Mouse (Mus musculus) heart, embryonic 11.5 days (tissue): ENCODE measurements at regions not wholly inside any gene's neighbourhood (a gene's known extent, or its start where the extent isn't known, plus 50 kb on each side); places are given as distances from the start of the nearest gene placed in this dataset.

ENCODE experiments used
- ATAC-seq: fragments of 200-750 bp; cut with Nextera tagmentation; replicated peaks from 2 replicates; pipeline ENCODE4 v1.8.0; 2017; ENCODE audit warnings: moderate library complexity; ENCODE audit not compliant: insufficient number of reproducible peaks, low FRiP score, low TSS enrichment
- H3K27ac ChIP-seq: fragments of 300-500 bp; sonication (generic); 2 replicates; pipeline ENCODE4 v1.5.1; 2014; ENCODE audit warnings: mild to moderate bottlenecking, low read depth, low read length
- H3K27me3 ChIP-seq: fragments of 300-500 bp; sonication (generic); 2 replicates; pipeline ENCODE4 v1.6.1; 2014; ENCODE audit warnings: mild to moderate bottlenecking, low read length, mixed read lengths; ENCODE audit not compliant: control insufficient read depth, insufficient read depth
- H3K36me3 ChIP-seq: fragments of 300-500 bp; sonication (generic); 2 replicates; pipeline ENCODE4 v1.6.1; 2014; ENCODE audit warnings: mild to moderate bottlenecking, low read length, moderate library complexity, mixed read lengths; ENCODE audit not compliant: control insufficient read depth, insufficient read depth
- H3K4me1 ChIP-seq: fragments of 300-500 bp; sonication (generic); 2 replicates; pipeline ENCODE4 v1.6.1; 2014; ENCODE audit warnings: low read length; ENCODE audit not compliant: control insufficient read depth, insufficient read depth
- H3K4me2 ChIP-seq: fragments of 300-500 bp; sonication (generic); 2 replicates; pipeline ENCODE4 v1.6.1; 2014; ENCODE audit warnings: mild to moderate bottlenecking, moderate library complexity
- H3K4me3 ChIP-seq: fragments of 300-500 bp; sonication (generic); 2 replicates; pipeline ENCODE4 v1.5.1; 2014; ENCODE audit warnings: low read depth, low read length
- H3K9ac ChIP-seq: fragments of 300-500 bp; sonication (generic); 2 replicates; pipeline ENCODE4 v1.6.1; 2014; ENCODE audit warnings: mild to moderate bottlenecking, low read depth, low read length, moderate library complexity
- H3K9me3 ChIP-seq: fragments of 300-500 bp; sonication (generic); replicated peaks from 2 replicates; pipeline ENCODE4 v1.6.1; 2016; ENCODE audit warnings: low read length; ENCODE audit not compliant: control insufficient read depth
- WGBS: fragments of 180-500 bp; shearing (Covaris S2); extraction: QIAGEN DNeasy Blood & Tissue Kit; methylation state at CpG from one replicate; pipeline ENCODE4 v1.1.7; 2014; ENCODE audit not compliant: insufficient replicate concordance; 5-methylcytosine and 5-hydroxymethylcytosine counted together

DNA sequence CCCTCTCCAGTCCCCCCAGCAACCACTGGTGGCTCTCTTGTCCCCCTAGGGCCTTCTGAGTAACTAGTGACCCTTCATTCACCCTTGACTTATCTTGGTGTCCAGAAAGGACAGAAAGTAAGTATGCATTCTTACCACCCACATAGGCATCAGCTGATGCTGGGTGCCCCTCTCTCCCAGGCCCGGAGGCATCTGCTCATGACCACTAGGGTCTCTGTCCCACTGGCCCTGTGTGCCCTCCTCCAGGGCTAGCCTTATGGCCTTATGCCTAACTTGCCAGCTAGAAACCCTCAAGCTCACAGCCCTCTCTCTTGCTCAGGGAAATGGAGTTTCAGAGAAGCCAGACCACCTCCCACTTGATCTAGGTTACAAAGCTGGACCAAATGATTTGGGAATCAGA is 89.2 kb upstream of the Unc5b start:
- no peaks in the 10 kb centered on the region for H3K27me3 ChIP-seq
- H3K27ac ChIP-seq: 0 out of 2 replicates have a peak overlapping the region, but pooled peaks have one; percentile 6
- H3K4me1 ChIP-seq: peaks cover 33% of the 10 kb centered on the region
- H3K4me2 ChIP-seq: no peak overlapping the region
- no peak for ATAC-seq
- H3K4me3 ChIP-seq: no peak overlapping the region
- no peak overlapping the region for H3K9ac ChIP-seq
- no peaks in the 10 kb centered on the region for H3K36me3 ChIP-seq
- H3K9me3 ChIP-seq: no peaks in the 10 kb centered on the region
- WGBS: 74% methylated on average over 1 of the region's 1 CpGs

DNA sequence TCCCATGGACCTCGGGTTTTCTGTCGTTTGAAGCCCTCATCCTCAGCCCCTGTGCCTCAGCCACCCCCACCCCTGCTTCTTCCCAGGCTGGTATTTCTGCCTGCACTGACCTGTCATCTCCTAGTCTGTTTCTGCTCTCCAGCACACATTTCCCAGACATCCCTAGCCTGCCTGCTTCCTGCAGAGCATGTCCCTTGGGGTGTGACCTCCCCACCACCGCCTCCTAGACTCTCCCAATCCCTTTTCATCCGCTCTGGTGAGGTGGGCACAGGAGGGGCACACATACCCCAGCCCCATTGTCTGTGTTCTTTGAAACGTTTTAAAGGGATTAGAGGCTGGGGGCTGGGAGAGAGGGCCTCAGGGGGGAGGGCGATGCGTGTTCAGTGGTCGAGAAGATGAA is 86.6 kb upstream of the Unc5b start:
- Histone ChIP-seq H3K27ac (peak overlapping the region; percentile 51; the same call in 1 of the 2 replicates), H3K36me3 (no peaks in the 10 kb centered on the region), H3K4me2 (peak overlapping the region; percentile 29), H3K27me3 (0 out of 2 replicates have a peak, but pooled peaks cover 2% of the 10 kb centered on the region), H3K9me3 (no peaks in the 10 kb centered on the region), H3K4me1 (peaks cover 26% of the 10 kb centered on the region), H3K9ac (no peak overlapping the region), H3K4me3 (no peak overlapping the region)
- ATAC-seq: peak; percentile 36; the same call in 1 of the 2 replicates
- WGBS: 16% methylated on average over 8 of the region's 8 CpGs

DNA sequence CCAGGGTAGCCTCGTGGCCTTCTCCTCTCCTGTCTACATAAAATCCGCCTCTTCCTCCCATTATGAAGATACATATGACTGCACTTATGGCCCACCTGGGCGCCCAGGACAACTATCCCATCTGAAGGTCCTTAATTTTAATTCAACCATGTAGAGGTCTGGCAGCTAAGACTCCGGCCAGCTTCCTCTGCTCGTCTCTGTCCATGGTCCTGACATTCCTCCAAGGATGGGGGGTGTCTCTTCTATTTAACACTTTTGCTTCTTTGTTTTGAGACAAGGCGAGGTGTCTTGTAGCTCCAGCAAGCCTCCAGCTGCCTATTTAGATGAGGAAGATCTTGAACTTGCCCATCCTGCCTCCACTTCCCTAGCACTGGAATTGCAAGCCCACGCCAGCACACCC is 83.0 kb upstream of the Unc5b start:
- H3K27ac ChIP-seq: no peak overlapping the region
- peaks cover 2% of the 10 kb centered on the region; the same call in 1 of the 2 replicates for H3K27me3 ChIP-seq
- H3K4me2 ChIP-seq: no peak overlapping the region
- H3K9ac ChIP-seq: no peak overlapping the region
- no peak overlapping the region for H3K4me3 ChIP-seq
- no peaks in the 10 kb centered on the region for H3K9me3 ChIP-seq
- H3K36me3 ChIP-seq: no peaks in the 10 kb centered on the region
- WGBS: 26% methylated on average over 7 of the region's 7 CpGs
- peaks cover 17% of the 10 kb centered on the region for H3K4me1 ChIP-seq
- no peak for ATAC-seq

DNA sequence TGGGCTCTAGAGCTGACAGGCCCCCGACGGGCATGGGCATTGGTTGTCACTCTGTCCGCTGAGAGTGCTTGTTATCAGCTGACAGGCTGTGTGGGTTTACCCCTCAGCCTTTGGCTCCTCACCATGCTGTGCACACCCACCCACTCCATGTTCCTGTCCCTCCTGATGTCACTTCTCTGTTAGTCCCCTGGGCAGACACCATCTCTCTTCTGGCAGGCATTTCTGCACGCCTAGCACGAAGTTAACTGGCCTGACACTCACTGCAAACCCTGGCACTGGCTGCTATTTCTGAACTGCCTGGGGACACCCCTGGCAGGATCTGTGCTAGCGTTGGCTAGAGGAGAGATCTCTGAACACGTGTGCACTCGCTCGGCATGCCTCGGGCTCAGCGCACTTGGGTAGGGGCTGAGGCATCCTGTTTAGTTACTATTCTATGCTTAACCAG is 82.1 kb upstream of the Unc5b start:
- H3K4me1 ChIP-seq: peaks cover 15% of the 10 kb centered on the region
- no peaks in the 10 kb centered on the region for H3K9me3 ChIP-seq
- H3K36me3 ChIP-seq: no peaks in the 10 kb centered on the region
- H3K9ac ChIP-seq: no peak overlapping the region
- H3K4me2 ChIP-seq: no peak overlapping the region
- peaks cover 2% of the 10 kb centered on the region; the same call in 1 of the 2 replicates for H3K27me3 ChIP-seq
- 73% methylated on average over 11 of the region's 11 CpGs for WGBS
- ATAC-seq: no peak
- no peak overlapping the region for H3K4me3 ChIP-seq
- no peak overlapping the region for H3K27ac ChIP-seq

DNA sequence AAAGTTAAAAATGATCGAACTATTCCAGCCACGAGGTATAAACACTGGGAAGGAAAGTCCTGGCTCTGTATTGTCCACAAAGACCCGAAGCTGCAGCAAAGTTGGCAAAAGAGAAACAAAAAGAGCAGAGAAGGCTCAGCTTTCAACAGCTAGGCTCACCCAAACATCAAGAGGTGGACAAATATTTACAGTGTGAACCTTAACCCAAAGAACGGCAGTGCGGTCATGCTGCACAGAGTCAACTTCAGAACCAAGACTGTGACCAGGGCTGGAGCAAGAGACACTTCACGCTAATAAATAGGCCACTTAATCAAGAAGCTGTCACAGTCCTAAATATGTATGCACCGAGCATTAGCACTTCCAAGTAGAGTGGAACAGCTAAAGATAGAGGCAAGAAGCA is 73.0 kb upstream of the Unc5b start:
- Histone ChIP-seq H3K4me3 (no peak overlapping the region), H3K4me1 (no peaks in the 10 kb centered on the region), H3K4me2 (no peak overlapping the region), H3K36me3 (no peaks in the 10 kb centered on the region), H3K27ac (no peak overlapping the region), H3K9me3 (no peaks in the 10 kb centered on the region), H3K27me3 (no peaks in the 10 kb centered on the region), H3K9ac (no peak overlapping the region)
- ATAC-seq: no peak
- 71% methylated on average over 7 of the region's 7 CpGs for WGBS

DNA sequence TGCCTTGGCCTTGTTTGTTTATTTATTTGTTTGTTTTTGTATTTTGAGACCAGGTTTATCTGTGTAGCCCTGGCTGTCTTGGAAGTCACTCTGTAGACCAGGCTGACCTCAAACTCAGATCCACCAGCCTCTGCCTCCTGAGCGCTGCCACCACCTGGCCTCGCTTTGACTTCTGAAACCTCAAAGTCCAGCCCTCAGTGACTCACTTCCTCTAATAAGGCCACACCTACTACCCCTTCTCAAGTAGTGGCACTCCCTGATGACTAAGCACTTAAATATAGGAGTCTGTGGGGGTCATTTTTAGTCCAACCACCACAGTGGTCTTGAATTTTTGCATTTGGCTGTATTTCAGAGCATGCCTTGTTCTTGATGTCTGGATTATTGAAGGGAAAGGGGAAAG is 69.6 kb upstream of the Unc5b start:
- 83% methylated on average over 2 of the region's 2 CpGs for WGBS
- Histone ChIP-seq H3K4me1 (no peaks in the 10 kb centered on the region), H3K4me3 (no peak overlapping the region), H3K9me3 (no peaks in the 10 kb centered on the region), H3K27ac (no peak overlapping the region), H3K4me2 (no peak overlapping the region), H3K9ac (no peak overlapping the region), H3K27me3 (no peaks in the 10 kb centered on the region), H3K36me3 (no peaks in the 10 kb centered on the region)
- no peak for ATAC-seq

DNA sequence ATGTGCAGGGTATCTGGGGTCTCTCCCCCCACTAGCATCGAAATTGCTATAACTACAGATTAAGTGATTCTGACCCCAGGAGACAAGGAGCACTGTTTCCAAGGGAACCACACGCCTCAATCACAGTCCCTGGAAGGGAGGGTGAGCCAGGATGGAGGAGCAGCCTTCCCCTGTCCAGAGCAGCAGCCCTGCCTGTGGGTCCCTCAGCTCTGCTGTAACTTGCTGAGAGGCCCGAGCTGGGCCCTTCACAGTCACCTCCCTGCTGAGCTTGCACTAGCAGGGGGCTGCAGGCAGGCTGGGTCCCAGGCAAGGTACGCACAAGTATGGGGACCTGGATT is 62.4 kb upstream of the Unc5b start:
- no peak overlapping the region for H3K27ac ChIP-seq
- H3K4me3 ChIP-seq: no peak overlapping the region
- 29% methylated on average over 4 of the region's 4 CpGs for WGBS
- no peak for ATAC-seq
- no peak overlapping the region for H3K9ac ChIP-seq
- H3K4me2 ChIP-seq: no peak overlapping the region
- H3K4me1 ChIP-seq: peaks cover 6% of the 10 kb centered on the region; the same call in 1 of the 2 replicates
- no peaks in the 10 kb centered on the region for H3K9me3 ChIP-seq
- H3K36me3 ChIP-seq: no peaks in the 10 kb centered on the region
- H3K27me3 ChIP-seq: no peaks in the 10 kb centered on the region

DNA sequence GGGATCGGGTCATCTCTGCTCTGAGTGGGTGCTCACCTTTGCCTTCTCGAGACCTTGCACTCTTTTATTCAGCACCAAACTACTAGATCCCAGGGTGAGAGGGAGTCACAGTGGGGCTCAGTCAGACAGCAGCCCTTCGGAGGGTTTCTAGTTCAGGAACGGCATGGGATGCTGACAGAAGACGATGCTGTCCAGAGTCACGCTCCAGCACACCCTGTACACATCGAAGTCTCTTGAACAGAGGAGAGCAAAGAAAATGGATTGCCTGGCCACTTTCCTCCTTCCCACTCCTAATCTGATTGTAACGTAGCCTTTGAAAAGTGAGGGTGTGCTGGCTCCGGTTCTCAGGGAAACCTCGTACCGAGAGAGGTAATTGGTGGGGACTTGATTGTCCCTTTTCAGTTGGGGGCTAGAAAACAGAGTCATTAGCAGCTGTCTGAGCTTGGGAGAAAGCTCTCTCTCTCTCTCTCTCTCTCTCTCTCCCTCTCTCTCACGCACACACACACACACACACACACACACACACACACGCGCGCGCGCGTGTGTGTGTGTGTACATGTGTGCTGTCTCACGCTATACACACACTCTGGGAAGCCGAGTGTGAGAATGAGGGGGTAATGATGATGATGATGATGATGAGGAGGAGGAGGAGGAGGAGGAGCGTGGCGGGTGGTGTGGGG is 61.9 kb upstream of the Unc5b start:
- no peaks in the 10 kb centered on the region for H3K27me3 ChIP-seq
- H3K4me2 ChIP-seq: no peak overlapping the region
- H3K4me3 ChIP-seq: no peak overlapping the region
- no peaks in the 10 kb centered on the region for H3K9me3 ChIP-seq
- H3K4me1 ChIP-seq: peaks cover 6% of the 10 kb centered on the region; the same call in 1 of the 2 replicates
- WGBS: 53% methylated on average over 22 of the region's 22 CpGs
- no peak for ATAC-seq
- H3K36me3 ChIP-seq: no peaks in the 10 kb centered on the region
- H3K9ac ChIP-seq: no peak overlapping the region
- H3K27ac ChIP-seq: no peak overlapping the region

DNA sequence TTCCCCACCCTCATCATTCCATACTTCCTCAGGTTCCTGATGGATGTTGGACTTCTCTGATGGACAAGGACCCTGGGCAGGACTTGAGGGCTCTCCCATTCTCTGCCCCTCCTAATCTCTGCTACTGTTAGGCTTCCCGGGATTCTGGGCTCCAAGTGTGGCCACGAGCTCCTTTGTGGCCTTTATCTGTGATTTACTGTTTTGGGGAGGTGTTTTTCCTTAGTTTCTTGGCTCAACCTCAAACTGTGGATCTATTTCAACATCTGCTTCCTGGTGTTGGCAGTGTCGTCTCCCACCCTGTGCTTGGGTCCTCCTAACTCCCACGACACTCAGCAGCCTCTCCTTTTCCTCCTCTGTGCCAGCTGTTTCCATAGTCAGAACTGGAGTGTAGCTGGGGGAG is 61.3 kb upstream of the Unc5b start:
- Histone ChIP-seq H3K27me3 (no peaks in the 10 kb centered on the region), H3K4me2 (no peak overlapping the region), H3K9ac (no peak overlapping the region), H3K4me1 (peaks cover 6% of the 10 kb centered on the region; the same call in 1 of the 2 replicates), H3K9me3 (no peaks in the 10 kb centered on the region), H3K36me3 (no peaks in the 10 kb centered on the region), H3K27ac (no peak overlapping the region), H3K4me3 (no peak overlapping the region)
- ATAC-seq: no peak
- 32% methylated on average over 4 of the region's 4 CpGs for WGBS
